Mouse (Mus musculus) heart, postnatal 25 days (tissue): ENCODE results near the gene Lipo1. TPM values are rescaled to one million over a fixed set of nuclear protein-coding genes. Genes with fewer than 3 reads are reported as not detected.
"Not testable (repeated sequence)": the region's sequence is repeated elsewhere in the genome, so short reads cannot be mapped to it uniquely, and the experiment has no call there.

Experiments used
- DNase-seq: peaks from one replicate; pipeline ENCODE4 v3.0.0; 2022; ENCODE audit warnings: low spot score
- intact Hi-C: fragments of 180-260 bp; cut with DNase I; formaldehyde crosslinking; loops from one replicate; pipeline ENCODE4 v1.15.1; 2025
- total RNA-seq, 2 experiments: library from RNA; stranded (reverse); gene quantifications; 2 replicates each; pipeline ENCODE4 v1.2.3; 2021

The Lipo1 gene
- total RNA-seq: not detected

- not testable (repeated sequence) for DNase-seq
These were observed at the start of gene Lipo1 for GRCm38 (mm10) chr19:33787359-33787758. Gene Lipo1 (minus strand): TSS chr19:33787459.

GRCm38 (mm10) chr19:33786576-33787277 lies 532 bp downstream of the Lipo1 start:
- intact Hi-C loops: no loop called here
- no peak for DNase-seq

More at GRCm38 (mm10) chr19:33787359-33787758, at the start of gene Lipo1:
- intact Hi-C loops: not testable (repeated sequence)

DNA sequence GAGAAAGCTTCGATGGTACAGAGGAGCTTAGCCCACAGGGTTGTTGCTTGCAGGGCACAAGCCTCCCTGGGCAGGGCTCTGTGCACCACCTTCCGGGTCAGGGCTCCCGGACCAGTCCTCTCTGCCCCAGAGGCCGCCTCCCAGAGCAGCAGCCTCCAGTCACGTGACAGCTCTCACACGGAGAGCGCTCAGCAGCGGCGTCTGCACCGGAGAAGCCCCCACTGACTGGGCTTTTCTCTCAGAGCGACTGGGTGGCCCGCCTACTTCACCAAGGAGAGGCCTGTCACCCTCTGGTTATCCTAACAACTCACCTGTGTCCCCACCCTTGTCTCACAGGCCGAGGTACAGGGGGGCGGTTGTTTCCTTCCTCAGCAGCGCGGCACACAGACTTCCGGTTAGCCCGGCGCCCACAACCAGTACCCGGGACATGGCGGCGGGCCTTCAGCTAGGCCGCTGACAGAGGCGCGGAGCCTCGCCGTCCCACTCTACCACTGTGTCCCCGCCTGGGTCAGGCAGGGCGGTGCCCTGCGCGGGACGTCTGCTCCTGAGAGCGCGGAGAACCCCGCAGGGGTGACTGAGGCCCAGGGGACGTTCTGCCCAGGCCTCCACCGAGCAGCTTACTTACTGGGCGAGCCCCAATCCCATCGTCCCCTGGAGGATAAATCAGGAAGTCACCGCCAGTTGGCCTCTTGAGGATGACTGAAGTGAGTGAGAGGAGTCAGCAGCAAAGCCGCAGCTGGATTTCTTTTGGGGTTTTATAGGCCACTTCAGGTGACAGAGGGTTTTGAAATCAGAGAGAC lies 25.8 kb downstream of the Lipo1 start, which contains the start of gene Lipo3:
Gene Lipo3 (minus strand): TSS at position 665 of the 800 bp plus-strand sequence.
- DNase-seq: peak; percentile 3
- intact Hi-C loops: not testable (repeated sequence)

DNA sequence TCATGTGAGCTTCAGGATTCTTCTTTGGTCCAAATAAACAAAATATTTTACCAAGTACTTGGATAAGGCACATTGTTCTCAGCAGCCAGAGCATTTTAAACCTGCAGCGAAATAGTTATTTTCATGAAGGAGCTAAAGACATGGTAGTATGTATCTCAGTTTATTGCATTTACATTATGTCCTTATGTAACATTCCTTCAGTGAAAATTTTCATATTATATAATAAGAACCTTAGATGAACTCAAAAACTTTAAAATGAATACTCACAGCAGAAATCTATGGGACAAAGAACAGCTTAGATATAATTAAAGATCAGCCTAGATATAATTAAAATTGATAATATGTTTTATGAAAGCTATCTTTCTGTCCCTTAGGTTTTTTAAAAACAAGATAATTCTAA lies 36.0 kb downstream of the Lipo1 start, which contains the start of gene Lipo2:
Gene Lipo2 (minus strand): TSS at position 101 of the 400 bp plus-strand sequence.
- intact Hi-C loops, DNase-seq: not testable (repeated sequence)

Other genes starting within 250 kb of the Lipo1 start
- not detected for gene Gm8978, start 162.2 kb downstream of the Lipo1 start, total RNA-seq
- gene Lipo2, start 36.1 kb downstream of the Lipo1 start, total RNA-seq: under 1 TPM; 0.17 to 0.39 TPM
- gene Lipo3, start 25.5 kb downstream of the Lipo1 start, total RNA-seq: 1 to 10 TPM; 8.0 to 9.6 TPM
- not detected for gene Lipf, start 173.7 kb upstream of the Lipo1 start, total RNA-seq
- not detected for gene Lipk, start 220.8 kb upstream of the Lipo1 start, total RNA-seq